Mouse (Mus musculus): Measurements from ENCODE around the gene Spem2.

DNA sequence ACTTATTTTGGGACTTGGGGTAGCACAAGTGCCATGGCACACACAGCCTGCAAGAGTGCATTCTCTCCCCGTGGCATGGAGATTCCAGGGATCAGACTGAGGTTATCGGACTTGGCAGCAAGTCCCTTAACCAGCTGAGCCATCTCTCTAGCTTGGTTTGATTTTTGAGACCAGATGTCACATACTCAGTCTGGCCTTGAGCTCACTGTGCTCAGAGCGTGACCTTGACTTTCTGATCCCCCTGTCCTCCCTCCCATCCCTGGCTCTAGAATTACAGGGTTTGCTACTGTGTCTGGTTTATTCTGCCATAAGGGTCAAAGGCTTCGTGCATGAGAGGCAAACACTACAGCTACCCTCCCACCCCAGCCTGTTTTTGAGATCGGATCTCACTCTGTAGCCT, 28.8 kb downstream of the Spem2 start:
- TF ChIP-seq PAX5 (IDR thresholded peaks at IDR 0.05; ENCODE audit: low read length) (no peak), CTCF (conservative IDR thresholded peaks at IDR 0.05 in 1 of 2, IDR thresholded peaks at IDR 0.05 in 1 of 2; ENCODE audit: low read depth in 2 of 2, low read length in 2 of 2) (no peak), USF1 (IDR thresholded peaks at IDR 0.05; ENCODE audit: low read depth, low read length) (no peak), POLR2A (IDR thresholded peaks at IDR 0.05; ENCODE audit: low read depth, low read length) (no peak), MEF2A (IDR thresholded peaks at IDR 0.05; ENCODE audit: borderline replicate concordance, low read depth, low read length) (no peak), CHD1 (IDR thresholded peaks at IDR 0.05; ENCODE audit: low read depth, low read length) (no peak), GABPA (IDR thresholded peaks at IDR 0.05; ENCODE audit: insufficient replicate concordance, low read depth, low read length) (no peak), CHD2 (IDR thresholded peaks at IDR 0.05; ENCODE audit: low read length) (no peak), BHLHE40 (IDR thresholded peaks at IDR 0.05; ENCODE audit: low read depth, low read length) (no peak), ETS1 (conservative IDR thresholded peaks at IDR 0.05; ENCODE audit: low read depth, low read length) (no peak)

Data from CH12.LX (cell line).